Mouse (Mus musculus): Measurements from ENCODE around the gene 2310034C09Rik. TPM values are rescaled to one million over a fixed set of nuclear protein-coding genes. Genes with fewer than 3 reads are reported as not detected.

Gene 2310034C09Rik
- polyA plus RNA-seq (2017; shearing (Covaris generic)): under 1 TPM in 1 of 2 experiments, not detected in 1; 0.37 TPM

DNA sequence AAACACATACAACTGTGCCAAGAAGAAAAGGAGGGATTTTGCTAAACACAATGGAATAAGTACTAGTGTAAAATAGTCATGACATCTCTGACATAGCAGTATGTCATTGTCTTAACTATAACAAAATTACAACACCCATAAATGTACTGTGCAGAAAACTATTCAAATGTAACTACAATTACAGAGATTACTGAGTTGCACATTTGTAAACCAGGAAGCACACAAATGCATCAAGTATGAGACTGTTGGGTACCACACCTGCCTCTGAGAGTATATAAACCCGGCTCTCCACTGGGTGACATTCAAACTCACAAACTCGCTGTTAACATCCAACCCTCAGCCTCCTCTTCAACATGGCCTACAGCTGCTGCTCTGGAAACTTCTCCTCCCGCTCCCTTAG is at the start of gene 2310034C09Rik:
Gene 2310034C09Rik (plus strand): TSS at position 301 of the 400 bp plus-strand sequence.

GRCm38 (mm10) chr16:88728812-88729275 is 29.8 kb upstream of the 2310034C09Rik start, which contains the start of gene Krtap13-1:
Krtap13-1 (plus strand) TSS chr16:88728862.

DNA sequence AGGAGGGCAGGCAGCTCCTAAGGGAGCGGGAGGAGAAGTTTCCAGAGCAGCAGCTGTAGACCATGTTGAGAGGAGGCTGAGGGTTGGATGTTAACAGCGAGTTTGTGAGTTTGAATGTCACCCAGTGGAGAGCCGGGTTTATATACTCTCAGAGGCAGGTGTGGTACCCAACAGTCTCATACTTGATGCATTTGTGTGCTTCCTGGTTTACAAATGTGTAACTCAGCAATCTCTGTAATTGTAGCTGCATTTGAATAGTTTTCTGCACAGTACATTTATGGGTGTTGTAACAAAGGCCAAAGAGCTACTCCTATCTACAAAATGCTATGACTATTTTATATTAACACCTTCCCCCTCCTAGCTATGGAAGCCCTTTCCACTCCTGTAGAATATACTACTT is 7.1 kb upstream of the 2310034C09Rik start, which contains the start of gene Krtap13:
Gene Krtap13 (minus strand): TSS at position 101 of the 400 bp plus-strand sequence.

GRCm38 (mm10) chr16:88774106-88774505 is 15.5 kb downstream of the 2310034C09Rik start, which contains the start of gene 2310057N15Rik:
2310057N15Rik (minus strand) TSS chr16:88774206.

DNA sequence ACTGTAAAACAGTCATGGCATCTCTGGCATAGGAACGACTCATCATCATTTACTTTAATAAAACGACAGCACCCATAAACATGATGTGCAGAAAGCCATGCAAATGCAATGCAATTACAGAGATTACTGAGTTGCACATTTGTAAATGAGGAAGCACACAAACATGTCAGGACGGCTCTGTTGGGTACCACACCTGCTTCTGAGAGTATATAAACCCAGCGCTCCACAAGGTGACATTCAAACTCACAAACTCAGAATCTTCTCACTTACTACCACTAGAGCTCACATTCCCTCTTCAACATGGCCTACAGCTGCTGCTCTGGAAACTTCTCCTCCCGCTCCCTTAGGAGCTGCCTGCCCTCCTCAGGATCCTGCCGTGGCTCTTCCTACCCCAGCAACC is 18.9 kb downstream of the 2310034C09Rik start, which contains the start of gene Gm5965:
Gene Gm5965 (plus strand): TSS at position 301 of the 400 bp plus-strand sequence.

Other genes starting within 250 kb of the 2310034C09Rik start
- gene Cldn8, start 195.7 kb upstream of the 2310034C09Rik start, polyA plus RNA-seq (2017; shearing (Covaris generic)): under 1 TPM; 0.23 to 0.58 TPM
- not detected for gene Krtap24-1, start 146.6 kb upstream of the 2310034C09Rik start, polyA plus RNA-seq (2017; shearing (Covaris generic))
- not detected for gene 2310079G19Rik, start 131.2 kb upstream of the 2310034C09Rik start, polyA plus RNA-seq (2017; shearing (Covaris generic))
- under 1 TPM in 1 of 2 experiments, not detected in 1; 0.18 TPM for gene Krtap26-1, start 111.1 kb upstream of the 2310034C09Rik start, polyA plus RNA-seq (2017; shearing (Covaris generic))
- gene Krtap27-1, start 87.2 kb upstream of the 2310034C09Rik start, polyA plus RNA-seq (2017; shearing (Covaris generic)): not detected
- under 1 TPM in 1 of 2 experiments, not detected in 1; 0.37 TPM for gene 2310061N02Rik, start 50.9 kb upstream of the 2310034C09Rik start, polyA plus RNA-seq (2017; shearing (Covaris generic))
- gene Krtap13-1, start 30.0 kb upstream of the 2310034C09Rik start, polyA plus RNA-seq (2017; shearing (Covaris generic)): not detected
- gene Krtap13, start 7.2 kb upstream of the 2310034C09Rik start, polyA plus RNA-seq (2017; shearing (Covaris generic)): not detected
- gene 2310057N15Rik, start 15.4 kb downstream of the 2310034C09Rik start, polyA plus RNA-seq (2017; shearing (Covaris generic)): not detected
- gene Gm5965, start 19.0 kb downstream of the 2310034C09Rik start, polyA plus RNA-seq (2017; shearing (Covaris generic)): not detected
- not detected for gene Gm20741, start 53.4 kb downstream of the 2310034C09Rik start, polyA plus RNA-seq (2017; shearing (Covaris generic))
- not detected for gene Krtap15, start 61.4 kb downstream of the 2310034C09Rik start, polyA plus RNA-seq (2017; shearing (Covaris generic))
- not detected for gene Krtap14, start 67.3 kb downstream of the 2310034C09Rik start, polyA plus RNA-seq (2017; shearing (Covaris generic))
- gene Krtap19-1, start 110.6 kb downstream of the 2310034C09Rik start, polyA plus RNA-seq (2017; shearing (Covaris generic)): not detected
- gene Krtap19-2, start 115.4 kb downstream of the 2310034C09Rik start, polyA plus RNA-seq (2017; shearing (Covaris generic)): not detected
- not detected for gene Krtap19-3, start 119.2 kb downstream of the 2310034C09Rik start, polyA plus RNA-seq (2017; shearing (Covaris generic))
- not detected for gene Krtap19-4, start 126.2 kb downstream of the 2310034C09Rik start, polyA plus RNA-seq (2017; shearing (Covaris generic))
- not detected for gene Krtap19-5, start 137.6 kb downstream of the 2310034C09Rik start, polyA plus RNA-seq (2017; shearing (Covaris generic))
- not detected for gene Krtap19-9b, start 173.4 kb downstream of the 2310034C09Rik start, polyA plus RNA-seq (2017; shearing (Covaris generic))
- not detected for gene Krtap16-3, start 204.0 kb downstream of the 2310034C09Rik start, polyA plus RNA-seq (2017; shearing (Covaris generic))